Mouse (Mus musculus): Measurements from ENCODE around the gene Vmn2r116. TPM values are rescaled to one million over a fixed set of nuclear protein-coding genes. Genes with fewer than 3 reads are reported as not detected.

Gene Vmn2r116
- not detected in 2 replicates for polyA plus RNA-seq (2012; ENCODE audit: low replicate concordance)

GRCm38 (mm10) chr17:23384304-23384703 is at the start of gene Vmn2r116:
Gene Vmn2r116 (plus strand): TSS chr17:23384604.

GRCm38 (mm10) chr17:23343441-23343840 is 41.0 kb upstream of the Vmn2r116 start, which contains the start of gene Vmn2r115:
Gene Vmn2r115 (plus strand): TSS chr17:23343741.

Other genes starting within 250 kb of the Vmn2r116 start
- gene Zfp40, start 191.4 kb upstream of the Vmn2r116 start, polyA plus RNA-seq (2012; ENCODE audit: low replicate concordance), result 1.2 and 1.4 TPM in 2 replicates
- gene Vmn2r114, start 72.1 kb upstream of the Vmn2r116 start, polyA plus RNA-seq (2012; ENCODE audit: low replicate concordance), result not detected in 2 replicates
- gene Vmn2r115, start 40.9 kb upstream of the Vmn2r116 start, polyA plus RNA-seq (2012; ENCODE audit: low replicate concordance), result not detected in 2 replicates
- not detected in 2 replicates for gene Vmn2r117, start 95.1 kb downstream of the Vmn2r116 start, polyA plus RNA-seq (2012; ENCODE audit: low replicate concordance)
- gene Zfp213, start 179.6 kb downstream of the Vmn2r116 start, polyA plus RNA-seq (2012; ENCODE audit: low replicate concordance), result 13.9 and 35.3 TPM in 2 replicates
- gene Zfp13, start 214.9 kb downstream of the Vmn2r116 start, polyA plus RNA-seq (2012; ENCODE audit: low replicate concordance), result 0.14 and 0.28 TPM in 2 replicates
- gene Zscan10, start 216.3 kb downstream of the Vmn2r116 start, polyA plus RNA-seq (2012; ENCODE audit: low replicate concordance), result not detected in 2 replicates